Mouse (Mus musculus) common myeloid progenitor, adult 5-6 weeks (primary cell): ENCODE results near the gene Cemip2. TPM values are rescaled to one million over a fixed set of nuclear protein-coding genes. Genes with fewer than 3 reads are reported as not detected.
"Not testable (repeated sequence)": the region's sequence is repeated elsewhere in the genome, so short reads cannot be mapped to it uniquely, and the experiment has no call there.

Source experiments
- ATAC-seq: replicated peaks from 2 replicates; pipeline ENCODE4 v1.8.0; 2016; ENCODE audit warnings: low read depth, mild to moderate bottlenecking, moderate TSS enrichment, inconsistent platforms; ENCODE audit not compliant: poor library complexity, severe bottlenecking
- total RNA-seq: library from RNA; stranded (forward); fragments of 200-1000, 187-1606 nt; gene quantifications from 2 replicates; pipeline ENCODE4 v1.2.3, GENCODE M21; 2017

Gene Cemip2
- total RNA-seq, 1 experiment from 2014 or later: 9.6 TPM

DNA sequence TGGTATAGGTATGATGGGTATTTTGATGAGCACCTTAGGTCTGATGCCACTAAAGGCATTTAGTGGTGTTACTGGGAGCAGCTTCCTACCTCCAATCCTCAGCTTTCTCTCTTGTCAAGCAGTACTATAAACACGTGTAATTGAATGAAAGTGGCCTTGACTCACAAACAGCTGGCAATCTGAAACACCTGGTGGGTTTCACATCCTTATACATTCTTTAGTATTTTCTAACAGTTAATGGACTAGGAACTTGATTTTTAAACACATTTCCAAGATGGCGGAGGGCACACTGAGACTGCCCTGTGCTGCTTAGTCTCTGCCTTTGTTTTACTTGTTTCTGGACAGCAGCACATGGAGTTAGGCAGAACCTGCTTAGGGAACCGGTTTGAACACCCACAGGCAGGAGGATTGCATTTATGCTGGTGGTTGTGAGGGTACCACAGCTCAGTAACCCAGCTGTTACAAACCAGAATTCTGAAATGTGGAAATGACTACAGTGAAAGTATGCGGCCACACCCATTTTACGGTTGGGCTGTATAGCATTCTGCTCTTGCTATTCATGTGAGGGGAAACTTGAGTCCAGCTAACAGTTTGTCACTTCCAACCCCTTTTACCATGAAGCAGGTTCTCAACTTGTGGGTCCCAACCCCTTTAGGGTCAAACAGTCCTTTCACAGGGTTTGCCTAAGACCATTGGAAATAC is 84.3 kb downstream of the Cemip2 start:
- peak; percentile 47 for ATAC-seq

DNA sequence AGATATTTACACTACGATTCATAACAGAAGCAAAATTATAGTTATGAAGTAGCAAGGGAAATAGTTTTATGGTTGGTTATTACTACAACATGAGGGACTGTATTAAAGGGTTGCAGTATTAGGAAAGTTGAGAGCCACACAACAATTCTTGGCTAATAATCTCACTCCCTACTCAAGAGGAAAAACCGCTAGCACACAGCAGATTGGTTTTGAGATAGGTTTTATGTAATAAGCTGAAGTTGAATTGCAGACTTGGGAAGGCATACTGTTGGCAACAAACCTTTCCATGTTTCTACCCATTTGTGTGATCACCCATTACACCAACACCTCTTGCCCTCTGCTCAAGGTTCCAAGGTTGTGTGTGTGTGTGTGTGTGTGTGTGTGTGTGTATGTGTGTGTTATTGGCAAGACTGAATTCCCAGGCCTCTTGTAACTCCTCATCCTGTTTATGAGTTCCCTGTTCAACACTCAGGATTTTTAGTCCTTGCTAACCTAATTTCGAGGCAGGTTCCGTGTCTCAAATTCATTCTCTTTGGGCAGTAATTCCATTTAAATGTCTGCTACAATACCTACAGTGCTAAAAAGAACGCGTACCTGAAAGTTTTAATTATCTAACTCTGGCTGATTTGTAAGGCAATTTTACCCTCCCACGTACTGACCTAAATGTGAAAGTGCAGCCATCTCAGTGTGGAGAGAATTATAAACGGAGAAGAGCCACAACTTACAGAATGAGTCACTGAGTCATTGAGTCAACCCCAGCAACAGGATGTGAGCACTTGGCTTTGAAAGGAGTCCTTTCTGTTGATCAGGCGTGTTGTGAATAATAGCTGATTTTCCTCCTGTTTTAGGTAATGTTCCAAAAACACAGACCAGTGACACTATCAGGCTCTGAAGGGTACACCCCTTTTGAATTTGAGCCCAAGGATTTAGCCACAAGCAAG is 85.1 kb downstream of the Cemip2 start:
- ATAC-seq: 0 out of 2 replicates have a peak, but pooled peaks have one; percentile 34

DNA sequence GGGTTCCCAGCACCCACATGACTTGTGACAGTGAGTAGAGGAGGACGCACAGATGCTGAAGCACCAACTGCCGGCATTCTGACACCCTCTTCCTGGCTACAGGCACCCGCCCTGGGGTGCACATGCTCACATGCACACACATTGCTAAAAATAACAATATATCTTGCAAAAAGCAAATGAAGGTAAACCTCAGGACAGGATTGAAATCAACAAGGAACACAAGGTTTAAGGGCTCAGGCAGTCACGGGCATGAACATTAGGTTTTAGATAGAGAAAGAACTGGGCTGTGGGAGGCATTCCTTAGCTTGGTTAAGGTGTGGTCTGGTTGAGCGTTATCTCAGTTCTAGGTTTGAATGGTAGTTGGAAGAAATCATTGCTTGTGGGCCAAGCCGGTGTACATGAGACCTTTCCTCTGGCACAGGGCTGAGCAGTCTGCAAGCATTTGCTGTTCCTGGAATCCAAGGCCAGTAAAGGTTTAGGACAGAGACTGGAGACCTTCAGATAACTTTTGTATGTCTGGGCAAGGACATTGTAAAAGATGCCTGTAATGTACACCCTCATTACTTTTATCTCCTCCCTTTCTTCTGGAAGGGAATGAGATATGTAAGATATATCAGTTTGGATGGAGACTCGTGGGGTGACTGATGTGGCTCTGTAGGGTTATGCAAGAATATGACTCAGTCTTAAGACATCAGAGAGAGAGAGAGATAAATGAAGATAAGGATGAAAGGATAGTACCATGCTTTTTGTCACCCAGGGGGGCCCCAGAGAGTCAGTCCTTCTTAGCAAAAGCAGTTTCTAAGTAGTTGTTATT is 87.3 kb downstream of the Cemip2 start:
- ATAC-seq: peak; percentile 42; the same call in 1 of the 2 replicates

DNA sequence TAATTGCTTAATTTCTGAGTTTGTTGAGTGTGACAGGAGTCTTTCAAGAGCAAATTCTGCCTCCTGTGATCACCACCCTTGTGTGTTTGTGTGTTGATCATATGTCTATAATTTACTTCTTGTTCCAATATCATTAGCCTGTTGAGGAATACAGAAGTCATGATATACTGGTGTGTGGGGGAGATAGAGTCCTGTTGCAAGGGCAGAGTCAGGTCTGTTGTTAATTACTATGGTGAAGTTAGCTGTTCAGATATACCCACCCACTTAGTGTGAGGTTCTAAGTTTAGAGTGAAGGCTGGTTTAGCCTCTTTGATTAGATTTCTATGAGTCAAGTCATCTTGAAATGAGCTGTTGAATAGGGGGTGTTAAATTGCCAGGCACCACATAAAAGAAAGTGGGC is 88.0 kb downstream of the Cemip2 start:
- ATAC-seq: no peak

DNA sequence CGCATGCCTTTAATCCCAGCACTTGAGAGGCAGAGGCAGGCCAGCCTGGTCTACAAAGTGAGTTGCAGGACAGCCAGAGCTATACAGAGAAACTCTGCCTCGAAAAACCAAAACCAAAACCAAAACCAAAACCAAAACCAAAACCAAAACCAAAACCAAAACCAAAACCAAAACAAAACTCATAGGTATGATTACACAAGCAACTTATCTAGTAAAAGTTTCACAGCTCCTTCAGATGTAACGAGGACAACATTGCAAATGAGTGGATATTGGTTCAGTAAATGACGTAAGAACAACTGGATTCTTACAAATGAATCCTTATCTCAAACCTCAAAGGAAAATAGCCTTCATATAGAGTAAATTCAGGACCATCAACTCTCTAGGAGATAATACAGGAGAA is 88.6 kb downstream of the Cemip2 start:
- ATAC-seq: not testable (repeated sequence)

DNA sequence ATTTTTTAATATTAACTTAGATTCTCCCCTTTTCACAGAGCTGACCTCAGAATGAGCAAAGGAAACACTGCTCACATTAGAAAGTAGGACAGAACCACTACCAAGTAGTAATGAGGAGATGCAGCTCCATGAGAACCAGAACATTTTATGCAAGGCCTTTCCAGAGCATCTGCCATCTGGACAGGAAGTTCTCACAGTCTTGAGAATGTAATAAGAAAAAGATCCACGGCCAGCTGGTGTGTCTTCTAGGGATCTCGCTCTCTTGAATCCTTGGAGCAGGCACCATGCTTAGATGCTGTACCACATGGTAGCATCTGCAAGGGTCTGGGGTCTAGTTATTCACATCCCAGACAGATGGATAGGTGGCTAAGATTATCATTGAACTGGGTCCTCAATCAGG is 90.3 kb downstream of the Cemip2 start:
- no peak for ATAC-seq

DNA sequence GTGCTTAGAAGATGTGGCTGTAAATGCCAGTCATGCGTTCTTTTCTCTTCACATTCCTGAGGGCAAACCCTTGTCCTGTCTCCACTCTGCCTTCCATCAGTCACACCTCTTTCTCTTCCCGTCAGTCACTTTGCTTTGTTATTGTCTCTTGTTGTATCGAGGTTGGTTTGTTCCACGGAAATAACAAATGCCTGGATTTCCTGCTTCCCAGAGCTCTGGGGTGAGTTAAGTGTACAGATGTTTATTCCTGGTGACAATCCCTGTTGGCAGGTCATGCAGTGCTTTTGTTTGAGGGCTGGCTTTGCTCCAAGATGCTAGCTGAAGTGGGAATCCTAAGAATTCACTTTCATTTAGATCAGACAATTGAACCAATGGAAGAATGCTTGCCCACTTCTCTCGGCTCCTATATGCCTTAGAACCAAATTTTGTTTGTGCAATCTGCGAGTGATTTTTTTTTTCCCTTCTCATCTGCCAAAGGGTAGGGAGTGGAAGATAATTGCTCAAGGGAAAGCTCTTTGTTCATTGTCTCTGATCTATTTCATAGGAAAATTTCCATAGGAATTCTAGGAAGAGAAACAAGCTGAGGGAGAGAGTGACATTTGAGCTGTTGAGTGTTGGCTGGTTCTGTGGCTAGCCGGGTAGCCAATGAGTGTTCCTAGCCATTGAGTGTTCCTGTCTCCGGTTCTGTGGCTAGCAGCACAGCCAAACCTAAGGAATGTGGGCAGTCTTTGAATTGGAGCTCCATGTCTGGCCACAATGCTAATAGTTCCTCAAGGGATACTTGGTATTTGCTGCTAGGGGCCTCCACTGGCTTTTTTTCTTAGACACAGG is 104.2 kb downstream of the Cemip2 start:
- no peak for ATAC-seq

DNA sequence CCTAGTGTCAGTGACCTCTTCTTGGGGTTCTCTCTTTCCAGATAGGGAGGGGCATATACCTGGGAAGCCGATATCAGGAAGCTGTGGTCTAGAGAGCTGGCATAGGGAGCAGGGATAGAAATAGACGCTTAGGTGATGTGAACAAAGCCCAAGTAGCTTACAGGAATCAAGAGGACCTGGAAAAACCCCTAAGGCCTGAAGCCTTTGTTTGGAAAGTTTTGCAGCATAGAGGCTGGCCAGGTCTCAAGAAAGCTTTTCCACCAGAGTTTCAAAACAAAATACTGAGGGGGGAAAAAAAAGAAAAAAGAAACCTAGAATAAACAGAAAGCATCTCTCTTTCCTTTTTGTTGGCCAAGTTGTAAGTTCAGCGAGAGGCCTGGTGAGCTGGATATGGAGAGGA is 104.9 kb downstream of the Cemip2 start:
- no peak for ATAC-seq

DNA sequence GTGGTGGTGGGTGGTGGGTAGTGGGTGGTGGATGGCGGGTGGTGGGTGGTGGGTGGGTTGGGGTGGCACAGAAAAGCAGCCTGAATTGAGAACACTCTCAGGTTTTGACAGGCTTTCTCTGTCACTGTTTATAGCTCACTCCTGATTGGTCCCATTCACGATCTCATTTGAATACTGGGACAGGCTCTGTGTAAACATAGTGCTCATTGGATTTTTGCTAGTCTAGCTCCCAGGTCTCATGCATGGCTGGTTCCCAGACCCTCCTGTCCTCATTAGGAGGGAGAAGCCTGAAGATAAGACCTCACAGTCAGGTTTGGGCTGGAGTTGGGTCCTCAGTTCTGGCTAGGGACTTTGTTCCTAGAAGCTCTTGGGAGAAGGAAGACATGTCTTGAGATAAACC is 105.8 kb downstream of the Cemip2 start:
- ATAC-seq: no peak

DNA sequence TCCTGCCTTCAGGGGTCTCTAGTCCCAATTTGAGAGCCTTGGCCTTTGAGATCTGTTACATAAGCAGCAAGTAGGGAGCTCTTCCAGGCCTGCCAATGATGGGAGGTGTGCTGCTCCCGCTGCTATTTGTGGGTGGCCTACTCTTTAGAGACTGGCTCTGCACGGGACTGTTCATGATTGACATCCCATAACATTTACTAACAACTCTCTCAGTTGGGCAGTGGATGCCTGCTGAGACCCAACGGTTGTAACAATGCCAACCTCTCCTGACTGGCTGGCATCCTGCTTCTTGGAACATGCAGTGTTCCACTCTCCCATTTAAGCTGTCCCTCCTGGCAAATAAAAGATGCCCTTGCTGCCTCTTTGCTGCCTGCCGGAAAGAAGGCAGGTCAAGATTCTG is 106.2 kb downstream of the Cemip2 start:
- ATAC-seq: no peak

DNA sequence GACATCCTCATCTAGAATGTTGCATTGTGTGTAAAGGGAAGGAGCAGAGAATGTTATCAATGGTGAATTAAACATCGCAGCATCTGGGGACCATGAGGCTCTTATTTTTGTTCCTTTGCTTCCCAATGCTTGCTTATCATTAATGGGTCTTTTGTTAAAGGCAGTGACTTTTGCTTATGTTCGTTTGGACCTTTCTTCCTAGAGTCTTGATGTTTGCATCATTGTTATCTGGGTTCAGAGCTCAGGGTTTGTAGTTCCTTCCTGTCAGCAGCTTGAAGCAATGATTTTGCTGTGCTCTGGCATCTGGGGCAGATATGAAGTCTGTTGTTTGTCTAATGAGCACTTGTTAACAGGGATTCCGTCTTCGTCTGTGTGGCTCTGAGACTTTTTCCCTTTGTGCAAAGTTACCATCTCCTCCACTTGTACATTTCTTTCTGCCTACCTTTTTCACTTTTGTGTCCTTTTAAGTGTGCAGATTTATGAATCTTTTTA is 108.1 kb downstream of the Cemip2 start:
- ATAC-seq: no peak

DNA sequence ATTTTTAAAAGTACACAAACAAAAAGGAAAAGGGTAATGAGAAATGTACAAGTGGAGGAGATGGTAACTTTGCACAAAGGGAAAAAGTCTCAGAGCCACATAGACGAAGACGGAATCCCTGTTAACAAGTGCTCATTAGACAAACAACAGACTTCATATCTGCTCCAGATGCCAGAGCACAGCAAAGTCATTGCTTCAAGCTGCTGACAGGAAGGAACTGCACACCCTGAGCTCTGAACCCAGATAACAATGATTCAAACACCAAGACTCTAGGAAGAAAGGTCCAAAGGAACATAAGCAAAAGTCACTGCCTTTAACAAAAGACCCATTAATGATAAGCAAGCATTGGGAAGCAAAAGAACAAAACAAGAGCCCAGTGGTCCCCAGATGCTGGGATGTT is 112.6 kb downstream of the Cemip2 start:
- peak; percentile 74 for ATAC-seq

DNA sequence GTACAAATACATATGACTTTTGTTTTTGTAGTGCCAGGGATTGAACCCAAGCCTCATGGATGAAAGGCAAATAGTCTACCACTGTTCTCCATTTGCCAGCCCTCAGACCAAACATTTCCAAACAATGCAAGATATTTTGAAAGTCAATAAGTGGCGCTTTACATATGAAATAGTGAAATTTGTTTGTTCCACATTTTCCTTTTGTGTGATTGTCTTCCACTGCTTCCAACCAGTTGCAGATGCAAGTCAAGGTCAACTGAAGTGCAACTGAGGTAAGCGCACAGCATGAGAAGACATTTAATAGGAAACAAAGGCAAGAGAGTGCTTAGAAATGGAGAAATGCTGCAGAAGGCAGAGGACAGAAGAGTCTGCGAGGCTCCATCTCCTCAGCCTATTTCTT is 116.7 kb downstream of the Cemip2 start:
- ATAC-seq: no peak

DNA sequence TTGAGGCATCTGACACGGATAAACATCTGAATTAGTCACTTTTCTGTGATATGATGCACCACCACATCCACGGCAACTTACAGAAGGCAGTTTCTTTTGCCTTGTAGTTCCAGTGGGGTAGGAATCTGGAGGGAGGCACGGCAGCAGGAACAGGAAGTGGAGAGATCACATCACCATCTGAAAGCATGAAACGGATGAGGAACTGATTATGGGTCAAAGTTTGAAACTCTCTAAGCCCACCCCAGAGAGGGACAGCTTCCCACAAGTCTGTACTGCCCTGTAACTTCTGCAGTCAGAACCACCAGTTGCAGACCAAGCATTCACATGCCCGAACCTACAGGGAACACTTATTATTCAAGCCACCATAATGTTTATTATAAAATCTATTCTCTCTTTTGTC is 117.4 kb downstream of the Cemip2 start:
- ATAC-seq: peak; percentile 46

DNA sequence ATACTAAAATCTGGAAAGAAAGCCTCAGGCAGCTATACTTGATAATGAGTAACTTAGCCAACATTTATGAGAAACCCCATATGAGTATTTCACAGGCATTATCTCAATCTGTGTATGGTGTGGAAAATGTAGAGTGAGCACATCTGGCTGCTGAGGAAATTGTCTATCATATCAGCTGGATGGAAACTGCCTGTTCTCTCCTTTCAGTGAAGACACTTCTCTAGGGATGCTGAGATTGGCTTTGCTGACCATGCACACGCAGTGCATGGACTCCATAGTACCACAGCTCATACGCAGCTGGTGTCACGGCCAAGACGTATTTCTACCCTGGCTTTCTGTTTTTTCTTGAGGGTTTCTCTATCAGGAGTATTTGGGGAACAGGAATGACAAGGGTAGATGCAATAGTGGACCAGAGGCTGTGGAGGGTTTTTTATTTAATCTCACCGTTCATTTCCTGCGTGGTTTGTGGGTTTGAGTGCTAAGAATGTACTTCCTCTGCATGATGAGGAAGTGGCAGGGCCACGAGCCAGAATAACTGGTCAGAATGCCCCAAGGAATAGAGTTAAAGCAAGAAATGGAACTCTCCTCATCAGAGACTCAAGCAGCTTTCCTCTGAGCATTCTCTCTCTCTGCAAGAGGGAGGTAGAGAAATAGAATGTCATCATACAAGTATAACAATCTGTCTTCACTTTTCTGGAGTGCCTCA is 119.1 kb downstream of the Cemip2 start:
- peak; percentile 97 for ATAC-seq

DNA sequence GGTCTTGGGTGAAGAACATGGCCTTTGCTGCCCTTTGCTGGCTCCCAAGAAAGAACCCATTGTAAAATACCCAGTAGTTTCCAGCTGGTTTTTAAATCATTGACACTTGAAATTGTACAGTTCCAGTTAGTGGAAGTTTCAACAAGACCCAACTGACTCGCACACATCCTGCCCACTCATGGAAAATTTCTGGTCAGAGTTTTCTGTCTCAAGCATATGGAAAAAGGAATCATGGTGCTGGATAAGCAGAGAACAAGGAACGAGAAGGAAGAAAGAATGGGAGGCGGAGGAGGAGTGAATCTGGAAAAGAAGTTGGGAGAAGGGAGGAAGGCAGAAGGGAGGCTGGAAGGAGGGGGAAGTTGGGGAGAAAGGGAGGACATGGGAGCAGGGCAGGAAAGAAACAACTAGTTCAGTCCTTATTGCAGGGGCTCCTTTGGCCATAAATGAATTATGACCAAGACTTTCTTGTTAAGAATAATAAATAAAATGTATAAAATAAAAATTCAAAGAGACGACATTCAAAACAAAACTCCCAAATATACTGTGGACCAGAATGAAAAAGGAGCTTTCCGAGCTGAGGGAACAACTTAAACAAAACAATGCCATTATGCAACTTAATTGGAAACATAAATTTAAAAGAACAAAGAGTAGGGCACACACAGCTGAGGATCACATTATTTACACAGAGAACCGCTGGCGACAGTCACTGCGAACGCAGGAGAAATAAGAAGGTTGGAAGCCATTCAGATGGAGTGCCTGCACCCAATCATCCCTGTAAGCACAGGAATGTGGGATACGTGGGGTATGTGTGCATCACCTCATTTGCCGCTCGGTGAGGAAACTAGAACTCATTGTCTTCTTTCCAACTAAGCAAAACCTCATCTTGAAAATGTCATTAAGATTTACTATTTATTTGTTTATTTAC is 120.1 kb downstream of the Cemip2 start:
- no peak for ATAC-seq
